Mouse (Mus musculus) erythroblast, embryonic 14.5 days (primary cell): ENCODE data around the gene Olfml2a.

ENCODE experiments used
- GATA1 ChIP-seq: IDR thresholded peaks from 2 replicates; pipeline ENCODE4 v1.6.1; 2012; ENCODE audit warnings: low read length, inconsistent platforms, mixed read lengths
- TAL1 ChIP-seq: IDR thresholded peaks from 3 replicates; pipeline ENCODE4 v1.6.1; 2012; ENCODE audit warnings: low read length, inconsistent platforms, mixed read lengths

DNA sequence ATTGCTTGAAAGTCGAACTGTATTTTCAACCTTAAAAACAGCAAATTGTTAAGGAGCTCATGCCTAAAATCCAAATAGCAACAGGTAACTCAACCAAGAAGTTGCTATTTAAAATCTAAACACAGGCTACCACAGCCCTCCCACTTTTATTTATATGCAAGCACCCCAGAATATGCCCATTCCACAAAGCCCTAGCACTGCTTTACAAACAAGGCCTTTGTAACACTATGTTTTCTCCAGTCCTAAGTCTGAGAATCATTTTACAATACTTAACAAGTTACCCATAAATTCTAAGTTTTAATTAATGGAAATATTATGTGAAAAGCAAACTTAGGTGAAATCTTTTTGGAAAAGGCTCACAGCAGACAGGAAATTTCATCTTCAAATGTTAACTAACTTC is 17.3 kb upstream of the Olfml2a start:
- TF ChIP-seq GATA1 (no peak), TAL1 (no peak)
